Mouse (Mus musculus) pancreas, adult 10 weeks (tissue): ENCODE results near the gene Prrg1. TPM values are rescaled to one million over a fixed set of nuclear protein-coding genes. Genes with fewer than 3 reads are reported as not detected.

ENCODE experiments used
- polyA plus RNA-seq: library from polyadenylated mRNA; stranded (reverse); fragments of 350-450 nt; fragmentation: Illumina TruSeq; extraction: RNeasy Lipid Tissue Mini Kit (QIAGEN cat#74804); gene quantifications from one replicate; pipeline ENCODE4 v1.2.3, GENCODE M21; 2015; ENCODE audit warnings: low read depth, low replicate concordance; ENCODE audit not compliant: insufficient read depth

Prrg1 gene
- 1.8 TPM for polyA plus RNA-seq

GRCm38 (mm10) chrX:78583202-78584004 is at the start of gene Prrg1:
Gene Prrg1 (minus strand): TSS chrX:78583896.

Other genes with a start within 250 kb of the Prrg1 start
- not detected for gene 4930480E11Rik, start 214.3 kb downstream of the Prrg1 start, polyA plus RNA-seq
- not detected for gene Fam47c, start 153.9 kb upstream of the Prrg1 start, polyA plus RNA-seq